Mouse (Mus musculus): ENCODE results near the gene Psph.
A peak's percentile ranks its signal among the peaks of the same experiment; 100 is the strongest.

The Psph gene

GRCm38 (mm10) chr5:129730344-129730743 lies 56.9 kb downstream of the Psph start:
- no peak for DNase-seq

GRCm38 (mm10) chr5:129729286-129729685 lies 58.0 kb downstream of the Psph start:
- DNase-seq, result no peak

GRCm38 (mm10) chr5:129726784-129727183 lies 60.5 kb downstream of the Psph start:
- DNase-seq, result no peak

GRCm38 (mm10) chr5:129725774-129726392 lies 61.4 kb downstream of the Psph start:
- DNase-seq, result no peak

GRCm38 (mm10) chr5:129724834-129725773 lies 62.1 kb downstream of the Psph start, which contains the start of gene Nipsnap2:
Gene Nipsnap2 (plus strand): TSS chr5:129725063.
- peak; percentile 87 for DNase-seq

GRCm38 (mm10) chr5:129724268-129724667 lies 63.0 kb downstream of the Psph start:
- no peak for DNase-seq

- no peak for DNase-seq
These were observed 67.1 kb downstream of the Psph start for GRCm38 (mm10) chr5:129720176-129720575.

- DNase-seq, result no peak
These were observed 70.2 kb downstream of the Psph start for GRCm38 (mm10) chr5:129717016-129717415.

Data from right cerebral cortex, postnatal 14 days (tissue).